13 mouse cellular contexts compared by ENCODE assay signal in the genomic region with DNA sequence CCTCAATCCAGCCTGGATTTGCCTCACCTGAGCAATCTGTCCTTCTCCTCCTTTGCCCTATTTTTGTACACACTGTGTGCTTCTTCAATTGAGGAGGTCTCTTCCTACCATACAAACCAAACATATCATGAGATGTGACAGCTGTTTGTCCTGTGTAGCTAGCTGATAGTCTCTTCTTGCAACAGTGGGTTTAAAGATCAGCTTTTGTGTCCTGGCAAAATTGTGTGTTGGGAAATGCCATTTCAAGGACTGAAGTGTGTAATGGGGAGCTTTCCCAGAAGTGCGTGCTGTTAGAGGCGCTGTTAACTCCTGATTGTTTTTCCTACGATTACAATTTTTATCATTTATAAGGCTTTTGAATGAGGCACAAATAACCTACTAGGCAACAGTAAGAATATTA.
"Had no signal": no experiment of that assay in that cellular context is flagged by ENCODE, and none has a peak within 500 bp of the region (broad histone marks: within the 10 kb centered on the region; RNA-seq: fewer than 3 reads in every experiment).

No protein-coding gene starts in this region.

- H3K9ac ChIP-seq: hindbrain, embryonic 13.5 days; limb, embryonic 15.5 days; neural tube, embryonic 15.5 days had no signal

- H3K36me3 ChIP-seq: neural tube, embryonic 15.5 days had no signal

- H3K27me3 ChIP-seq: hindbrain, embryonic 13.5 days; limb, embryonic 15.5 days; neural tube, embryonic 15.5 days had no signal

- DNase-seq: kidney, adult 11 months; kidney, adult 9 months; kidney, postnatal 10 days; left cerebral cortex, postnatal 4 days; lung, adult 18-20 months; lung, postnatal 4 days; right cerebral cortex, adult 18-20 months had no signal

- H3K9me3 ChIP-seq: hindbrain, embryonic 13.5 days; limb, embryonic 15.5 days; neural tube, embryonic 15.5 days had no signal

- ATAC-seq: hindbrain, postnatal 0 days had no signal

- H3K27ac ChIP-seq: hindbrain, embryonic 13.5 days; hindbrain, postnatal 0 days; limb, embryonic 15.5 days; neural tube, embryonic 15.5 days; stomach, postnatal 0 days had no signal

- H3K4me3 ChIP-seq: hindbrain, embryonic 13.5 days; limb, embryonic 15.5 days; myocyte; neural tube, embryonic 15.5 days had no signal

- H3K4me2 ChIP-seq: hindbrain, embryonic 13.5 days; limb, embryonic 15.5 days; neural tube, embryonic 15.5 days had no signal
